Mouse (Mus musculus) kidney, embryonic 16.5 days (tissue): ENCODE results near the gene Odf3l1. TPM values are rescaled to one million over a fixed set of nuclear protein-coding genes. Genes with fewer than 3 reads are reported as not detected.

Experiments
- ATAC-seq: fragments of 200-750 bp; cut with Nextera tagmentation; 2 replicates; pipeline ENCODE4 v1.8.0; 2017; ENCODE audit warnings: moderate TSS enrichment; ENCODE audit not compliant: low FRiP score, low TSS enrichment
- H3K27ac ChIP-seq: fragments of 300-500 bp; sonication (generic); 2 replicates; pipeline ENCODE4 v1.5.1; 2014; ENCODE audit warnings: low read length
- H3K27me3 ChIP-seq: fragments of 300-500 bp; sonication (generic); 2 replicates; pipeline ENCODE4 v1.6.1; 2014; ENCODE audit warnings: low read length, control low read depth, mixed read lengths; ENCODE audit not compliant: insufficient read depth
- H3K36me3 ChIP-seq: fragments of 300-500 bp; sonication (generic); 2 replicates; pipeline ENCODE4 v1.6.1; 2014; ENCODE audit warnings: low read length, control low read depth, mixed read lengths; ENCODE audit not compliant: insufficient read depth
- H3K4me1 ChIP-seq: fragments of 300-500 bp; sonication (generic); 2 replicates; pipeline ENCODE4 v1.6.1; 2014; ENCODE audit warnings: low read length, control low read depth, mixed read lengths; ENCODE audit not compliant: insufficient read depth
- H3K4me2 ChIP-seq: fragments of 300-500 bp; sonication (generic); replicated peaks from 2 replicates; pipeline ENCODE4 v1.6.1; 2014; ENCODE audit warnings: low read depth, low read length
- H3K4me3 ChIP-seq: fragments of 300-500 bp; sonication (generic); 2 replicates; pipeline ENCODE4 v1.5.1; 2014; ENCODE audit warnings: mild to moderate bottlenecking, low read length
- H3K9ac ChIP-seq: fragments of 300-500 bp; sonication (generic); replicated peaks from 2 replicates; pipeline ENCODE4 v1.6.1; 2014; ENCODE audit warnings: low read length
- H3K9me3 ChIP-seq: fragments of 300-500 bp; sonication (generic); 2 replicates; pipeline ENCODE4 v1.6.1; 2016; ENCODE audit warnings: low read length, control low read depth
- WGBS: fragments of 180-500 bp; shearing (Covaris S2); extraction: QIAGEN DNeasy Blood & Tissue Kit; methylation state at CpG from one replicate; pipeline ENCODE4 v1.1.7; 2014; 5-methylcytosine and 5-hydroxymethylcytosine counted together
- polyA plus RNA-seq: library from polyadenylated mRNA; unstranded; fragments of >200 nt; fragmentation: Nextera tagmentation; extraction: Ambion mirVana; gene quantifications from 2 replicates; pipeline ENCODE4 v1.2.1, GENCODE M21; 2015

Gene Odf3l1
- polyA plus RNA-seq, 1 experiment from 2014 or later, result 0.26 TPM

GRCm38 (mm10) chr9:56840721-56841120, 23.8 kb downstream of the Odf3l1 start:
- no peak overlapping the region for H3K4me2 ChIP-seq
- H3K27me3 ChIP-seq, result no peaks in the 10 kb centered on the region
- no peak for ATAC-seq
- H3K9me3 ChIP-seq, result no peaks in the 10 kb centered on the region
- H3K36me3 ChIP-seq, result no peaks in the 10 kb centered on the region
- H3K27ac ChIP-seq, result no peak overlapping the region
- 64% methylated on average over 5 of the region's 5 CpGs for WGBS
- peaks cover 28% of the 10 kb centered on the region for H3K4me1 ChIP-seq
- no peak overlapping the region for H3K4me3 ChIP-seq
- H3K9ac ChIP-seq, result no peak overlapping the region

- H3K27ac ChIP-seq, result no peak overlapping the region
- no peak overlapping the region for H3K4me2 ChIP-seq
- H3K4me3 ChIP-seq, result no peak overlapping the region
- no peak overlapping the region for H3K9ac ChIP-seq
- H3K9me3 ChIP-seq, result no peaks in the 10 kb centered on the region
- 76% methylated on average over 5 of the region's 5 CpGs for WGBS
- 0 out of 2 replicates have a peak, but pooled peaks cover 6% of the 10 kb centered on the region for H3K4me1 ChIP-seq
- no peaks in the 10 kb centered on the region for H3K27me3 ChIP-seq
- ATAC-seq, result no peak
- H3K36me3 ChIP-seq, result no peaks in the 10 kb centered on the region
Observed at GRCm38 (mm10) chr9:56835152-56835551, 29.3 kb downstream of the Odf3l1 start.

GRCm38 (mm10) chr9:56832900-56833299, 31.6 kb downstream of the Odf3l1 start:
- 0 out of 2 replicates have a peak, but pooled peaks have one; percentile 51 for ATAC-seq
- H3K27me3 ChIP-seq, result no peaks in the 10 kb centered on the region
- H3K36me3 ChIP-seq, result no peaks in the 10 kb centered on the region
- no peak overlapping the region for H3K9ac ChIP-seq
- H3K4me2 ChIP-seq, result no peak overlapping the region
- H3K27ac ChIP-seq, result no peak overlapping the region
- H3K4me1 ChIP-seq, result no peaks in the 10 kb centered on the region
- 14% methylated on average over 6 of the region's 6 CpGs for WGBS
- no peak overlapping the region for H3K4me3 ChIP-seq
- no peaks in the 10 kb centered on the region for H3K9me3 ChIP-seq

- Histone ChIP-seq H3K36me3 (no peaks in the 10 kb centered on the region), H3K4me2 (no peak overlapping the region), H3K4me3 (no peak overlapping the region), H3K9ac (no peak overlapping the region), H3K27ac (no peak overlapping the region), H3K4me1 (no peaks in the 10 kb centered on the region), H3K27me3 (no peaks in the 10 kb centered on the region), H3K9me3 (no peaks in the 10 kb centered on the region)
- 77% methylated on average over 3 of the region's 3 CpGs for WGBS
- ATAC-seq, result no peak
Observed at GRCm38 (mm10) chr9:56831904-56832303, 32.6 kb downstream of the Odf3l1 start.

DNA sequence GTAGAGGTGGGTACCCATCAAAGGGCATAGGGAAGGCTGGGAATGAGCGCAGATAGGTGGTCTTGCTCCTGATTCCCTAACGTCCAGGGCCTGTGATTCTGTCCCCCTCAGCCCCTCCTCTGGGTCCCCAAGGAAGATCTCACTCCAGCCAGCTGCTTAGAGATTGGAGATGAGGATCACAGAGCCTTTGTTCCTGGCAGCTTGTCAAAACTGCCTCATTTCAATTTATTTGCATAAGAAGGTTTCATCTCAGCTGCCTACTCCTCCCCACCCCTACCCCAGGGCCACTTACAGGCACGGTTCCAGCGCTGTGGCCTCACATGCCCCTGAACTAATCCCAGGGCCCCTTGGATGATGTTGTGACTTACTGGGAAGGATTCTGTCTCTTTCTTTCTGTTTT, 34.3 kb downstream of the Odf3l1 start:
- Histone ChIP-seq H3K4me3 (no peak overlapping the region), H3K9ac (no peak overlapping the region), H3K9me3 (no peaks in the 10 kb centered on the region), H3K27me3 (0 out of 2 replicates have a peak, but pooled peaks cover 3% of the 10 kb centered on the region), H3K27ac (no peak overlapping the region), H3K4me1 (peaks cover 8% of the 10 kb centered on the region), H3K36me3 (no peaks in the 10 kb centered on the region), H3K4me2 (no peak overlapping the region)
- no peak for ATAC-seq
- 31% methylated on average over 4 of the region's 4 CpGs for WGBS

- no peak overlapping the region for H3K27ac ChIP-seq
- no peak for ATAC-seq
Observed at GRCm38 (mm10) chr9:56828841-56829240, 35.6 kb downstream of the Odf3l1 start.

DNA sequence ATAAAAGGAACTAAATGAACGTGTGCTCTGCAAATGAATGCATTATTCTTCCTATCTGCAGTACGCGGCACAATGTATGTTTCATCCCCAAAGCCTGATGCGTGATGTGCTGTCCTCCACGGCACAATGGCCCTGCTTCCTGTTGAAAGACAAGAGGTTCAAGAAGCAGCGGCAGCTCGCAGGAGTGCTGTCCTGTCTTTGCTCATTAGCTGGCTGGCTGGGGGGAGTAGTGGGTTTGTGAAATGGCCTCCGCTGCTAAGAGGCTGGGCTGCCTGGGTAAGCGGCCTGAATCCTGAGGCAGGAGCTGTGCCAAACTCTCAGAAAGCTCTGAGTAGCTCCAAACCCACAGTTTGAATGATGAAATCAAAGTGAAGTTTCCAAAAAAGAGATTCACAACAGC, 36.3 kb downstream of the Odf3l1 start:
- H3K36me3 ChIP-seq, result no peaks in the 10 kb centered on the region
- no peaks in the 10 kb centered on the region for H3K9me3 ChIP-seq
- H3K4me3 ChIP-seq, result no peak overlapping the region
- H3K27ac ChIP-seq, result no peak overlapping the region
- WGBS, result 43% methylated on average over 9 of the region's 9 CpGs
- no peak for ATAC-seq
- no peak overlapping the region for H3K9ac ChIP-seq
- H3K27me3 ChIP-seq, result 0 out of 2 replicates have a peak, but pooled peaks cover 3% of the 10 kb centered on the region
- H3K4me2 ChIP-seq, result no peak overlapping the region
- peaks cover 9% of the 10 kb centered on the region for H3K4me1 ChIP-seq

More at GRCm38 (mm10) chr9:56828841-56829240, 35.6 kb downstream of the Odf3l1 start:
- H3K4me1 ChIP-seq, result peaks cover 9% of the 10 kb centered on the region
- H3K27me3 ChIP-seq, result 0 out of 2 replicates have a peak, but pooled peaks cover 3% of the 10 kb centered on the region
- H3K9ac ChIP-seq, result no peak overlapping the region
- 76% methylated on average over 6 of the region's 6 CpGs for WGBS
- no peak overlapping the region for H3K4me3 ChIP-seq
- no peak overlapping the region for H3K4me2 ChIP-seq
- no peaks in the 10 kb centered on the region for H3K36me3 ChIP-seq
- no peaks in the 10 kb centered on the region for H3K9me3 ChIP-seq

GRCm38 (mm10) chr9:56825476-56826213, 38.8 kb downstream of the Odf3l1 start:
- ATAC-seq, result peak; percentile 31; the same call in 1 of the 2 replicates
- H3K4me1 ChIP-seq, result peaks cover 9% of the 10 kb centered on the region
- WGBS, result 12% methylated on average over 21 of the region's 21 CpGs
- no peaks in the 10 kb centered on the region for H3K36me3 ChIP-seq
- peak overlapping the region; percentile 47 for H3K4me2 ChIP-seq
- H3K27me3 ChIP-seq, result 0 out of 2 replicates have a peak, but pooled peaks cover 3% of the 10 kb centered on the region
- no peak overlapping the region for H3K27ac ChIP-seq
- H3K4me3 ChIP-seq, result peak overlapping the region; percentile 28
- H3K9ac ChIP-seq, result peak overlapping the region; percentile 23; the same call in 1 of the 2 replicates
- H3K9me3 ChIP-seq, result no peaks in the 10 kb centered on the region

GRCm38 (mm10) chr9:56824900-56825299, 39.6 kb downstream of the Odf3l1 start:
- Histone ChIP-seq H3K27ac (no peak overlapping the region), H3K27me3 (0 out of 2 replicates have a peak, but pooled peaks cover 3% of the 10 kb centered on the region), H3K4me3 (no peak overlapping the region), H3K4me1 (peaks cover 9% of the 10 kb centered on the region), H3K4me2 (no peak overlapping the region), H3K36me3 (no peaks in the 10 kb centered on the region), H3K9ac (no peak overlapping the region), H3K9me3 (no peaks in the 10 kb centered on the region)
- peak; percentile 49; the same call in 1 of the 2 replicates for ATAC-seq
- WGBS, result 23% methylated on average over 3 of the region's 3 CpGs

DNA sequence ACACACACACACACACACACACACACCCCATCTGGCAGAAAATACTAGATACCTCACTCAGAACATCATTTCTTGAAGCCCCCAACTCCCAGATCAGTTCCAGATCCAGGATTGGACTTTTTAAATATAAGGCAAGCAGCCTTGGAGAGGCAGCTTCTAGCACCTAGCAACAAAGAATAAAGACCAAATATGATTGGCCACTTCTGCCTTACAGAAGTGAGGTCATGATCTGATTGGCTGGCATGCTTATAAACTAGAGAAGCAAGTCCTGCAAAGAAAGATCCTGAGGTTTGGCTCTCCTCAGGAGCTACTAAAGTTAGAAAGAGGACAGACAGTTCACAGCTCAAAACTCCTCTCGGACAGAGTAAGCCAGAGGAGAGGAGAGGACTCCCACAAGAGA, 53.6 kb downstream of the Odf3l1 start:
- no peak for ATAC-seq
- Histone ChIP-seq H3K4me2 (no peak overlapping the region), H3K9ac (no peak overlapping the region), H3K9me3 (0 out of 2 replicates have a peak, but pooled peaks cover 6% of the 10 kb centered on the region), H3K27me3 (no peaks in the 10 kb centered on the region), H3K27ac (no peak overlapping the region), H3K4me3 (no peak overlapping the region), H3K36me3 (no peaks in the 10 kb centered on the region), H3K4me1 (no peaks in the 10 kb centered on the region)
- 79% methylated on average over 1 of the region's 1 CpGs for WGBS
